Mouse (Mus musculus): ENCODE data around the gene Dcbld2. TPM values are rescaled to one million over a fixed set of nuclear protein-coding genes. Genes with fewer than 3 reads are reported as not detected.
A peak's percentile ranks its signal among the peaks of the same experiment; 100 is the strongest.

The Dcbld2 gene
- polyA plus RNA-seq, 2 experiments = 0.84 to 2.6 TPM

GRCm38 (mm10) chr16:58405271-58405670 is 3.0 kb upstream of the Dcbld2 start:
- Histone ChIP-seq H3K4me1 (replicated peaks; ENCODE audit: control insufficient read depth in 2 of 2, insufficient read depth in 2 of 2, low read length in 1 of 2) (peaks cover 0 to 6% of the 10 kb centered on the region in 2 experiments; a peak in 3 of 4 replicates), H3K4me2 (ENCODE audit: low read depth) (no peak overlapping the region), H3K9me3 (ENCODE audit: control insufficient read depth, low read length) (no peaks in the 10 kb centered on the region), H3K9ac (replicated peaks) (no peak overlapping the region), H3K27ac (no peak overlapping the region), H3K36me3 (replicated peaks; ENCODE audit: control insufficient read depth, insufficient read depth, low read depth) (no peaks in the 10 kb centered on the region), H3K4me3 (ENCODE audit: insufficient read depth in 1 of 2, low read depth in 2 of 2, low read length in 2 of 2) (no peak overlapping the region), H3K27me3 (ENCODE audit: control insufficient read depth, insufficient read depth, low read length) (peaks cover 19% of the 10 kb centered on the region)
- TF ChIP-seq CTCF (IDR thresholded peaks at IDR 0.05; ENCODE audit: low read depth) = no peak
- no peak for TF ChIP-seq EP300 (IDR thresholded peaks at IDR 0.05; ENCODE audit: low read depth)
- ATAC-seq (ENCODE audit: insufficient read depth) = no peak
- 55% methylated on average over 4 of the region's 4 CpGs for WGBS (ENCODE audit: insufficient replicate concordance)
- DNase-seq (ENCODE audit: low read depth in 3 of 3, low spot score in 3 of 3) = no peak

- peak in 1 of 3 experiments; percentile 26 for DNase-seq (ENCODE audit: low read depth in 3 of 3, low spot score in 3 of 3)
- H3K9me3 ChIP-seq (ENCODE audit: control insufficient read depth, low read length) = no peaks in the 10 kb centered on the region
- ATAC-seq (ENCODE audit: insufficient read depth) = peak; percentile 62
- peaks cover 23% of the 10 kb centered on the region for H3K27me3 ChIP-seq (ENCODE audit: control insufficient read depth, insufficient read depth, low read length)
- H3K9ac ChIP-seq (replicated peaks) = peak overlapping the region; percentile 62
- H3K27ac ChIP-seq = no peak overlapping the region
- peaks cover 0 to 5% of the 10 kb centered on the region in 2 experiments; a peak in 2 of 4 replicates for H3K4me1 ChIP-seq (replicated peaks; ENCODE audit: control insufficient read depth in 2 of 2, insufficient read depth in 2 of 2, low read length in 1 of 2)
- peak overlapping the region; percentile 73 for H3K4me2 ChIP-seq (ENCODE audit: low read depth)
- TF ChIP-seq EP300 (IDR thresholded peaks at IDR 0.05; ENCODE audit: low read depth) (no peak), CTCF (IDR thresholded peaks at IDR 0.05; ENCODE audit: low read depth) (no peak)
- no peaks in the 10 kb centered on the region for H3K36me3 ChIP-seq (replicated peaks; ENCODE audit: control insufficient read depth, insufficient read depth, low read depth)
- H3K4me3 ChIP-seq (ENCODE audit: insufficient read depth in 1 of 2, low read depth in 2 of 2, low read length in 2 of 2) = peak overlapping the region; percentile 74 to 83
- WGBS (ENCODE audit: insufficient replicate concordance) = under 1% methylated on average over 64 of the region's 89 CpGs
Measured at GRCm38 (mm10) chr16:58408487-58409281, 441 bp downstream of the Dcbld2 start.

- 63% methylated on average over 7 of the region's 7 CpGs for WGBS (ENCODE audit: insufficient replicate concordance)
- no peak overlapping the region for H3K27ac ChIP-seq
- TF ChIP-seq CTCF (IDR thresholded peaks at IDR 0.05; ENCODE audit: low read depth) = no peak
- no peak overlapping the region for H3K9ac ChIP-seq (replicated peaks)
- ATAC-seq (ENCODE audit: insufficient read depth) (no peak), DNase-seq (ENCODE audit: low read depth in 3 of 3, low spot score in 3 of 3) (no peak)
- peak overlapping the region; percentile 38 to 74 for H3K4me3 ChIP-seq (ENCODE audit: insufficient read depth in 1 of 2, low read depth in 2 of 2, low read length in 2 of 2)
- H3K4me1 ChIP-seq (replicated peaks; ENCODE audit: control insufficient read depth in 2 of 2, insufficient read depth in 2 of 2, low read length in 1 of 2) = peaks cover 0 to 5% of the 10 kb centered on the region in 2 experiments; a peak in 2 of 4 replicates
- peaks cover 23% of the 10 kb centered on the region for H3K27me3 ChIP-seq (ENCODE audit: control insufficient read depth, insufficient read depth, low read length)
- no peaks in the 10 kb centered on the region for H3K9me3 ChIP-seq (ENCODE audit: control insufficient read depth, low read length)
- H3K36me3 ChIP-seq (replicated peaks; ENCODE audit: control insufficient read depth, insufficient read depth, low read depth) = no peaks in the 10 kb centered on the region
- H3K4me2 ChIP-seq (ENCODE audit: low read depth) = peak overlapping the region; percentile 73
Measured at GRCm38 (mm10) chr16:58409825-58410224, 1.6 kb downstream of the Dcbld2 start.

GRCm38 (mm10) chr16:58414801-58415200 is 6.6 kb downstream of the Dcbld2 start:
- Histone ChIP-seq H3K4me3 (ENCODE audit: insufficient read depth in 1 of 2, low read depth in 2 of 2, low read length in 2 of 2) (no peak overlapping the region), H3K36me3 (replicated peaks; ENCODE audit: control insufficient read depth, insufficient read depth, low read depth) (no peaks in the 10 kb centered on the region), H3K9me3 (ENCODE audit: control insufficient read depth, low read length) (no peaks in the 10 kb centered on the region), H3K4me1 (replicated peaks; ENCODE audit: control insufficient read depth in 2 of 2, insufficient read depth in 2 of 2, low read length in 1 of 2) (no peaks in the 10 kb centered on the region), H3K27ac (no peak overlapping the region), H3K9ac (replicated peaks) (no peak overlapping the region), H3K4me2 (ENCODE audit: low read depth) (no peak overlapping the region), H3K27me3 (ENCODE audit: control insufficient read depth, insufficient read depth, low read length) (peaks cover 6% of the 10 kb centered on the region)
- DNase-seq (ENCODE audit: low read depth in 3 of 3, low spot score in 3 of 3) = no peak
- no peak for ATAC-seq (ENCODE audit: insufficient read depth)
- no peak for TF ChIP-seq EP300 (IDR thresholded peaks at IDR 0.05; ENCODE audit: low read depth)
- TF ChIP-seq CTCF (IDR thresholded peaks at IDR 0.05; ENCODE audit: low read depth) = no peak
- 71% methylated on average over 4 of the region's 4 CpGs for WGBS (ENCODE audit: insufficient replicate concordance)

GRCm38 (mm10) chr16:58415500-58415899 is 7.3 kb downstream of the Dcbld2 start:
- Histone ChIP-seq H3K9ac (replicated peaks) (no peak overlapping the region), H3K9me3 (ENCODE audit: control insufficient read depth, low read length) (no peaks in the 10 kb centered on the region), H3K4me3 (ENCODE audit: insufficient read depth in 1 of 2, low read depth in 2 of 2, low read length in 2 of 2) (no peak overlapping the region), H3K4me1 (replicated peaks; ENCODE audit: control insufficient read depth in 2 of 2, insufficient read depth in 2 of 2, low read length in 1 of 2) (no peaks in the 10 kb centered on the region), H3K27me3 (ENCODE audit: control insufficient read depth, insufficient read depth, low read length) (peaks cover 4% of the 10 kb centered on the region), H3K36me3 (replicated peaks; ENCODE audit: control insufficient read depth, insufficient read depth, low read depth) (no peaks in the 10 kb centered on the region), H3K4me2 (ENCODE audit: low read depth) (no peak overlapping the region), H3K27ac (no peak overlapping the region)
- WGBS (ENCODE audit: insufficient replicate concordance) = 77% methylated on average over 2 of the region's 2 CpGs
- no peak for TF ChIP-seq CTCF (IDR thresholded peaks at IDR 0.05; ENCODE audit: low read depth)
- TF ChIP-seq EP300 (IDR thresholded peaks at IDR 0.05; ENCODE audit: low read depth) = no peak
- DNase-seq (ENCODE audit: low read depth in 3 of 3, low spot score in 3 of 3) (no peak), ATAC-seq (ENCODE audit: insufficient read depth) (no peak)

All from liver, embryonic 14.5 days (tissue).